Mouse (Mus musculus): ENCODE results near the gene Plekha7. TPM values are rescaled to one million over a fixed set of nuclear protein-coding genes. Genes with fewer than 3 reads are reported as not detected.

The Plekha7 gene
- polyA plus RNA-seq, 1 experiment from 2014 or later = 25.7 TPM

DNA sequence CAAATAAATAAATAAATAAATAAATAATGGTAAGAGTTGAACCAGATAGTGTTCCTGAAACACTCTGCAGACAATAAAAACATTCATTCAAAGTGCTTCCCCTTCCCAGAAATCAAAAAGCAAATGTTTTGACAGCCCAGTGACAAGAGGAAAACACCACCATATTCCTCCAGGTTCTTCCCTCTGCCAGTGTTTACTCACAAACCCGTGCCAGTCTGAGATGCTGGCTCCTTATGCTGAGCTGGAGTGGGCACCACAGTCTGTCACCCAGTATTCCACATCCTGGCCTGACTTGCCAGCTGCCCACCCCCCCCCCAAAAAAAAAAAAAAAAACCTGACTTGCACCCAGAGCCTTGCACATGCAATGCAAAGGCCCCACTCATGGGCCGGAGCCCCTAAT lies 9.3 kb downstream of the Plekha7 start:
- Histone ChIP-seq H3K27ac (ENCODE audit: low read depth, low read length) (no peak overlapping the region), H3K27me3 (ENCODE audit: control insufficient read depth, insufficient read depth, low read length) (no peaks in the 10 kb centered on the region), H3K9ac (ENCODE audit: low read depth, low read length) (no peak overlapping the region), H3K4me2 (no peak overlapping the region), H3K4me1 (ENCODE audit: control insufficient read depth, insufficient read depth, low read length) (peaks cover 8% of the 10 kb centered on the region), H3K9me3 (replicated peaks; ENCODE audit: control insufficient read depth, low read length) (no peaks in the 10 kb centered on the region), H3K4me3 (ENCODE audit: low read depth, low read length) (no peak overlapping the region), H3K36me3 (ENCODE audit: control insufficient read depth, insufficient read depth, low read length) (no peaks in the 10 kb centered on the region)
- 88% methylated on average over 2 of the region's 2 CpGs for WGBS (ENCODE audit: insufficient replicate concordance)
- ATAC-seq (replicated peaks; ENCODE audit: insufficient number of reproducible peaks, low FRiP score, low TSS enrichment) = no peak

GRCm38 (mm10) chr7:116298389-116298788 lies 9.8 kb downstream of the Plekha7 start:
- 74% methylated on average over 10 of the region's 10 CpGs for WGBS (ENCODE audit: insufficient replicate concordance)

DNA sequence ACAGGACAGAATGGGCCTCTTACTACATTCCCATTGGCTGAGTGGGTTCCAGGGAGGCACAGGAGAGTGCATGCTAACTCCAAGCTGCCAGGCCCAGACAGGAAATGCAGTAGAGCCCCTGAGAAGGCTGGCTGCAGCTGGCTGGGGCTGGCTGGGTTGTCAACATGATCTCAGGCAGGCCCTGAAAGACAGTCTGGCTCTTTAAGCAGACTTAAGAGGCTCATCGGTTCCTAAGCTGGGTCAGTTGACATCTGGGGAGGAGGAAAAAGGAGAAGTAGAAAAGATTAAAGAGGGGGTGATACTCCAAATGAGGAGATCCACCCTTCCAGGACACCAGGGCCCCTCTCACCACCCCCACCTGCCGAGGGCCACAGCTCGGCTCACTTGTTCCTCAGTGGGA lies 13.2 kb downstream of the Plekha7 start:
- no peak overlapping the region for H3K4me2 ChIP-seq
- no peaks in the 10 kb centered on the region for H3K9me3 ChIP-seq (replicated peaks; ENCODE audit: control insufficient read depth, low read length)
- ATAC-seq (replicated peaks; ENCODE audit: insufficient number of reproducible peaks, low FRiP score, low TSS enrichment) = peak; percentile 39; the same call in 1 of the 2 replicates
- H3K4me3 ChIP-seq (ENCODE audit: low read depth, low read length) = no peak overlapping the region
- no peaks in the 10 kb centered on the region for H3K36me3 ChIP-seq (ENCODE audit: control insufficient read depth, insufficient read depth, low read length)
- no peak overlapping the region for H3K27ac ChIP-seq (ENCODE audit: low read depth, low read length)
- WGBS (ENCODE audit: insufficient replicate concordance) = 44% methylated on average over 3 of the region's 3 CpGs
- peaks cover 16% of the 10 kb centered on the region for H3K4me1 ChIP-seq (ENCODE audit: control insufficient read depth, insufficient read depth, low read length)
- no peak overlapping the region for H3K9ac ChIP-seq (ENCODE audit: low read depth, low read length)
- no peaks in the 10 kb centered on the region for H3K27me3 ChIP-seq (ENCODE audit: control insufficient read depth, insufficient read depth, low read length)

More at GRCm38 (mm10) chr7:116298389-116298788, 9.8 kb downstream of the Plekha7 start:
- no peak overlapping the region for H3K27ac ChIP-seq (ENCODE audit: low read depth, low read length)
- peaks cover 8% of the 10 kb centered on the region for H3K4me1 ChIP-seq (ENCODE audit: control insufficient read depth, insufficient read depth, low read length)
- no peak overlapping the region for H3K4me2 ChIP-seq
- H3K36me3 ChIP-seq (ENCODE audit: control insufficient read depth, insufficient read depth, low read length) = no peaks in the 10 kb centered on the region
- no peaks in the 10 kb centered on the region for H3K9me3 ChIP-seq (replicated peaks; ENCODE audit: control insufficient read depth, low read length)
- no peak overlapping the region for H3K4me3 ChIP-seq (ENCODE audit: low read depth, low read length)
- ATAC-seq (replicated peaks; ENCODE audit: insufficient number of reproducible peaks, low FRiP score, low TSS enrichment) = no peak
- 0 out of 2 replicates have a peak overlapping the region, but pooled peaks have one; percentile 5 for H3K9ac ChIP-seq (ENCODE audit: low read depth, low read length)
- no peaks in the 10 kb centered on the region for H3K27me3 ChIP-seq (ENCODE audit: control insufficient read depth, insufficient read depth, low read length)

DNA sequence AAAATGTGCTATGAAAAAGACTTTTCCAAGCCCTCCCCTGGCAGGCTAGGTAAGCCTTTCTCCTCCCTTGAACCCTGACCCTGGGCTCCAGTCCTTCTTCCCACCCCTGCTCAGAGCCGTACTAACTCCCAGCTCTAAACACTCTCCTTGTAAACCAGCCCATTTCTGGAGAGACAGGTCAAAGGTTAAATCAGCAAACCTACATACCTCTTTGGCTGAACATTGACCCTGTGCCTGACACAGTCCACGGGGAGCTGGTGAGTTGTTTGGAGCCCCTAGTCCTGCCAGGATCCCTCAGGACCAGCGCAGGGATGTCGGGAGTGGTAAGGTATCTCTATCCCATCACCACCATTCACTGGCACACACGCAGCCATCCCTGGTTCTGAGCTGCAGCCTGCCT lies 15.8 kb downstream of the Plekha7 start:
- H3K9ac ChIP-seq (ENCODE audit: low read depth, low read length) = no peak overlapping the region
- 46% methylated on average over 5 of the region's 5 CpGs for WGBS (ENCODE audit: insufficient replicate concordance)
- no peak for ATAC-seq (replicated peaks; ENCODE audit: insufficient number of reproducible peaks, low FRiP score, low TSS enrichment)
- peaks cover 27% of the 10 kb centered on the region for H3K4me1 ChIP-seq (ENCODE audit: control insufficient read depth, insufficient read depth, low read length)
- no peaks in the 10 kb centered on the region for H3K27me3 ChIP-seq (ENCODE audit: control insufficient read depth, insufficient read depth, low read length)
- H3K27ac ChIP-seq (ENCODE audit: low read depth, low read length) = no peak overlapping the region
- H3K9me3 ChIP-seq (replicated peaks; ENCODE audit: control insufficient read depth, low read length) = no peaks in the 10 kb centered on the region
- no peak overlapping the region for H3K4me3 ChIP-seq (ENCODE audit: low read depth, low read length)
- H3K4me2 ChIP-seq = no peak overlapping the region
- H3K36me3 ChIP-seq (ENCODE audit: control insufficient read depth, insufficient read depth, low read length) = no peaks in the 10 kb centered on the region

DNA sequence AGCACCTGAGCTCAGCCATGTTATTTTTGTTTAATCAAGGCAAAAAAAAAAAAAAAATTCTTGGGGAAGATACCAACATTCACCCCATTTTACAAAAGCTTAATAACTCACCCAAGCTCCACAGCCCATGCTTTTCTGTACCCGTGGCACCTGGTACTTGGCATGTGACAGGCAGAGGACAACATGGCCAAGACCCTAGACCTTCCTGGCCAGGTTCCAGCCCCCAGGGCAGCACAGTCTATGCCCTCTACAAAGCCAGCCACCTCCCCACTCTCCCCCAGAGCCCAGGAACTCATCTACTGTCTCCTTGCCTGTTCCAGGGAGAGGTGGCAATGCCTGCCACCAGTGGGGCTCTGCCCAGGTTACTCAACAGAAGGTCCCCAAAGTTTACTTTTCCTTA lies 17.6 kb downstream of the Plekha7 start:
- H3K36me3 ChIP-seq (ENCODE audit: control insufficient read depth, insufficient read depth, low read length) = no peaks in the 10 kb centered on the region
- WGBS (ENCODE audit: insufficient replicate concordance) = 69% methylated on average over 1 of the region's 1 CpGs
- peaks cover 41% of the 10 kb centered on the region for H3K4me1 ChIP-seq (ENCODE audit: control insufficient read depth, insufficient read depth, low read length)
- no peak overlapping the region for H3K4me3 ChIP-seq (ENCODE audit: low read depth, low read length)
- H3K27me3 ChIP-seq (ENCODE audit: control insufficient read depth, insufficient read depth, low read length) = no peaks in the 10 kb centered on the region
- H3K9ac ChIP-seq (ENCODE audit: low read depth, low read length) = no peak overlapping the region
- no peak for ATAC-seq (replicated peaks; ENCODE audit: insufficient number of reproducible peaks, low FRiP score, low TSS enrichment)
- H3K27ac ChIP-seq (ENCODE audit: low read depth, low read length) = no peak overlapping the region
- no peaks in the 10 kb centered on the region for H3K9me3 ChIP-seq (replicated peaks; ENCODE audit: control insufficient read depth, low read length)
- no peak overlapping the region for H3K4me2 ChIP-seq

- Histone ChIP-seq H3K27ac (ENCODE audit: low read depth, low read length) (no peak overlapping the region), H3K36me3 (ENCODE audit: control insufficient read depth, insufficient read depth, low read length) (no peaks in the 10 kb centered on the region), H3K9ac (ENCODE audit: low read depth, low read length) (no peak overlapping the region), H3K27me3 (ENCODE audit: control insufficient read depth, insufficient read depth, low read length) (no peaks in the 10 kb centered on the region), H3K4me3 (ENCODE audit: low read depth, low read length) (no peak overlapping the region), H3K9me3 (replicated peaks; ENCODE audit: control insufficient read depth, low read length) (no peaks in the 10 kb centered on the region), H3K4me1 (ENCODE audit: control insufficient read depth, insufficient read depth, low read length) (peaks cover 33% of the 10 kb centered on the region), H3K4me2 (no peak overlapping the region)
- WGBS (ENCODE audit: insufficient replicate concordance) = 83% methylated on average over 3 of the region's 3 CpGs
- ATAC-seq (replicated peaks; ENCODE audit: insufficient number of reproducible peaks, low FRiP score, low TSS enrichment) = no peak
Measured at GRCm38 (mm10) chr7:116288996-116289395, 19.2 kb downstream of the Plekha7 start.

DNA sequence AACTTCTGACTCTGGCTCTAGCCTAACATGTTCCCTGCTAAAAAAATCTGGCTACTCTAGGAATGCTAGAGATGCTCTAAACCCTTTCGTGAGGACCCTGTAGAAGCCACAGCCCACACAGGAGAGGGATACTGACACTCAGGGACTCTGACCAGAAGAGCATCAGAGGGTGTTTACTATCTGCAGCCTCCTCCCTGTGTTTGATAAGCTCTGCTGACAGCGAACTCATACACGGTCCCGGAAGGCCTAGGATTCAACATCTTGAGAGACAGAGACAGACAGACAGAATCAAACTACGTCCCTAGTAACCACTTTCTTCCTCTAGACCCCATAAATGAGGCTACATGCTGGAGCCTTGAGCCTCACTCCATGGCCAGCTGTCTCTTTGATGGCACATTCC lies 20.2 kb downstream of the Plekha7 start:
- peaks cover 33% of the 10 kb centered on the region for H3K4me1 ChIP-seq (ENCODE audit: control insufficient read depth, insufficient read depth, low read length)
- no peak overlapping the region for H3K9ac ChIP-seq (ENCODE audit: low read depth, low read length)
- H3K27me3 ChIP-seq (ENCODE audit: control insufficient read depth, insufficient read depth, low read length) = no peaks in the 10 kb centered on the region
- no peak overlapping the region for H3K4me3 ChIP-seq (ENCODE audit: low read depth, low read length)
- no peaks in the 10 kb centered on the region for H3K9me3 ChIP-seq (replicated peaks; ENCODE audit: control insufficient read depth, low read length)
- H3K27ac ChIP-seq (ENCODE audit: low read depth, low read length) = 0 out of 2 replicates have a peak overlapping the region, but pooled peaks have one; percentile 13
- no peak overlapping the region for H3K4me2 ChIP-seq
- no peak for ATAC-seq (replicated peaks; ENCODE audit: insufficient number of reproducible peaks, low FRiP score, low TSS enrichment)
- no peaks in the 10 kb centered on the region for H3K36me3 ChIP-seq (ENCODE audit: control insufficient read depth, insufficient read depth, low read length)
- 40% methylated on average over 5 of the region's 5 CpGs for WGBS (ENCODE audit: insufficient replicate concordance)

DNA sequence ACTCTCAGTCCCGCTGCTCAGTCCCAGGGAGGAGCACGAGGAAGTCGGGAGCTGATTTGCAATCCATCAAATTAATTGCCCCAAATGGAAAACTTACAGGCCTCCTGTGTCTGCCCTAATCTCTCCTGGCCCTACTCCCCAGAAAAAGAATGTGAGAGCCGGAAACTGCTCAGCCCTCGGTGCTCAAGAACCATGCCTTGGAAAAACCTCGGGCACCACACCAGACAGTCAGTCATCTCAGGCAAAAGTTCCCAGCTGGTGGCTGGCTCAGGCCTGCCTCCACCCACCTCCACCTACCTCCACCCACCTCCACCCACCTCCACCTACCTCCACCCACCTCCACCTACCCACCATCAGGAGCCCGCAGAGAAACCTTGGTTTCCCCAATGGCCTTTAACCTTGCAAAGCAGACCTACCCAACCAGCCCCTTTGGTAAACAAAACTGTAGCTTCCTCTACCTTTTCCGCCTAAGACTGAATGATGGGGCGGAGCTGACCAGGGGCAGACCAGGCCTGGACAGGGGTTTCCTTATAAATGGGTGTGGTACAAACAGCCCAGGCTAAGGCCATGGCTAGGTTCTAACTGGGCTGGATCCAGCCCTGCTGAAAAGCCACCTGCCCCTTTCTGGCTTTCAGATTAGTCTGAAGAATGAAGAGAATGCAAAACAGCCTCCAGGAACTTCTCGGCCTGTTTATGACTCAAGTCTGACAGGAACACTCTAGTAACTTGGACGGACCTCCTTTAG lies 21.4 kb downstream of the Plekha7 start:
- H3K9me3 ChIP-seq (replicated peaks; ENCODE audit: control insufficient read depth, low read length) = no peaks in the 10 kb centered on the region
- peak overlapping the region; percentile 62 for H3K27ac ChIP-seq (ENCODE audit: low read depth, low read length)
- no peaks in the 10 kb centered on the region for H3K27me3 ChIP-seq (ENCODE audit: control insufficient read depth, insufficient read depth, low read length)
- no peak overlapping the region for H3K4me3 ChIP-seq (ENCODE audit: low read depth, low read length)
- no peak overlapping the region for H3K4me2 ChIP-seq
- ATAC-seq (replicated peaks; ENCODE audit: insufficient number of reproducible peaks, low FRiP score, low TSS enrichment) = no peak
- WGBS (ENCODE audit: insufficient replicate concordance) = 28% methylated on average over 11 of the region's 11 CpGs
- peaks cover 25% of the 10 kb centered on the region for H3K4me1 ChIP-seq (ENCODE audit: control insufficient read depth, insufficient read depth, low read length)
- H3K36me3 ChIP-seq (ENCODE audit: control insufficient read depth, insufficient read depth, low read length) = no peaks in the 10 kb centered on the region
- peak overlapping the region; percentile 12; the same call in 1 of the 2 replicates for H3K9ac ChIP-seq (ENCODE audit: low read depth, low read length)

DNA sequence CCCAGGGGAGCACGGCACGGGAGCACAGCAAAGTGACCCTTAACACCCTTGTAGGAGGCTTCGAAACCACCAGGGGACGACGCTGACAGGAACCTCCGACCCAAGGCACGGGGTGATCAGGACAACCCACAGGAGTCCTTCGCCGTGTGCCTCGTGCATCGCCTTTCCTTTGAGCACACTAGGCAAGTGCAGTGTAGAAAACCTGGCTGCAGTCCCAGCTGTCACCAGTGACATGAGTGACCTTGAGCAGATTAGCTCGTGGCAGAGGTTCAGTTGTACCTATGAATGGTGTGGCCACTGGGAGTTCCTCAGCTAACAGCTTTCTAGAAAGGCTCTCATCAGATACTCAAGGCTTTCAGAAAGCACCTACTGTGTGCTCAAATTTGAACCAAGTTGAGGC lies 22.0 kb downstream of the Plekha7 start:
- Histone ChIP-seq H3K4me2 (no peak overlapping the region), H3K9me3 (replicated peaks; ENCODE audit: control insufficient read depth, low read length) (no peaks in the 10 kb centered on the region), H3K36me3 (ENCODE audit: control insufficient read depth, insufficient read depth, low read length) (no peaks in the 10 kb centered on the region), H3K4me3 (ENCODE audit: low read depth, low read length) (no peak overlapping the region), H3K27me3 (ENCODE audit: control insufficient read depth, insufficient read depth, low read length) (no peaks in the 10 kb centered on the region), H3K9ac (ENCODE audit: low read depth, low read length) (peak overlapping the region; percentile 12; the same call in 1 of the 2 replicates), H3K4me1 (ENCODE audit: control insufficient read depth, insufficient read depth, low read length) (peaks cover 25% of the 10 kb centered on the region), H3K27ac (ENCODE audit: low read depth, low read length) (peak overlapping the region; percentile 62)
- WGBS (ENCODE audit: insufficient replicate concordance) = 42% methylated on average over 12 of the region's 12 CpGs
- 0 out of 2 replicates have a peak, but pooled peaks have one; percentile 50 for ATAC-seq (replicated peaks; ENCODE audit: insufficient number of reproducible peaks, low FRiP score, low TSS enrichment)
